Mouse (Mus musculus) embryonic facial prominence, embryonic 13.5 days (tissue): Measurements from ENCODE around the gene Gm10073. TPM values are rescaled to one million over a fixed set of nuclear protein-coding genes. Genes with fewer than 3 reads are reported as not detected.

Experiments
- ATAC-seq: fragments of 200-750 bp; cut with Nextera tagmentation; 2 replicates; pipeline ENCODE4 v1.8.0; 2017; ENCODE audit warnings: low read depth; ENCODE audit not compliant: insufficient number of reproducible peaks, insufficient read depth, low FRiP score, low TSS enrichment
- H3K27ac ChIP-seq: fragments of 300-500 bp; sonication (generic); 2 replicates; pipeline ENCODE4 v1.5.1; 2015; ENCODE audit warnings: moderate library complexity, mild to moderate bottlenecking, inconsistent platforms
- H3K27me3 ChIP-seq: fragments of 300-500 bp; sonication (generic); 2 replicates; pipeline ENCODE4 v1.6.1; 2015; ENCODE audit warnings: mild to moderate bottlenecking, inconsistent platforms
- H3K36me3 ChIP-seq: fragments of 300-500 bp; sonication (generic); 2 replicates; pipeline ENCODE4 v1.6.1; 2015; ENCODE audit warnings: mild to moderate bottlenecking, inconsistent platforms
- H3K4me1 ChIP-seq: fragments of 300-500 bp; sonication (generic); 2 replicates; pipeline ENCODE4 v1.6.1; 2015; ENCODE audit warnings: inconsistent platforms
- H3K4me2 ChIP-seq: fragments of 300-500 bp; sonication (generic); 2 replicates; pipeline ENCODE4 v1.6.1; 2015; ENCODE audit warnings: moderate library complexity, mild to moderate bottlenecking, inconsistent platforms
- H3K4me3 ChIP-seq: fragments of 300-500 bp; sonication (generic); 2 replicates; pipeline ENCODE4 v1.5.1; 2015; ENCODE audit warnings: mild to moderate bottlenecking, inconsistent platforms
- H3K9ac ChIP-seq: fragments of 300-500 bp; sonication (generic); 2 replicates; pipeline ENCODE4 v1.6.1; 2015; ENCODE audit warnings: mild to moderate bottlenecking, inconsistent platforms
- H3K9me3 ChIP-seq: fragments of 300-500 bp; sonication (generic); 2 replicates; pipeline ENCODE4 v1.6.1; 2016; ENCODE audit warnings: inconsistent platforms
- WGBS: fragments of 180-500 bp; shearing (Covaris S2); methylation state at CpG from one replicate; pipeline ENCODE4 v1.1.7; 2015; ENCODE audit warnings: mixed read lengths; 5-methylcytosine and 5-hydroxymethylcytosine counted together
- polyA plus RNA-seq: library from polyadenylated mRNA; unstranded; fragments of >200 nt; fragmentation: Nextera tagmentation; extraction: Ambion mirVana; gene quantifications from 2 replicates; pipeline ENCODE4 v1.2.1, GENCODE M21; 2015

Gene Gm10073
- polyA plus RNA-seq, 1 experiment from 2014 or later = 9.8 TPM

- WGBS = 32% methylated on average over 6 of the region's 6 CpGs
- no peak overlapping the region for H3K27ac ChIP-seq
- no peak for ATAC-seq
Observed at GRCm38 (mm10) chr8:106526725-106527124, 46.5 kb downstream of the Gm10073 start.

More at GRCm38 (mm10) chr8:106526725-106527124, 46.5 kb downstream of the Gm10073 start:
- Histone ChIP-seq H3K9me3 (no peaks in the 10 kb centered on the region), H3K27me3 (no peaks in the 10 kb centered on the region), H3K4me2 (no peak overlapping the region), H3K36me3 (no peaks in the 10 kb centered on the region), H3K9ac (no peak overlapping the region), H3K4me1 (peaks cover 17% of the 10 kb centered on the region; the same call in 1 of the 2 replicates), H3K4me3 (no peak overlapping the region)

Other genes starting within 250 kb of the Gm10073 start
- 13.0 and 19.5 TPM in 2 replicates for gene Smpd3, start 235.5 kb downstream of the Gm10073 start, polyA plus RNA-seq
- 31.0 and 34.2 TPM in 2 replicates for gene Zfp90, start 158.1 kb downstream of the Gm10073 start, polyA plus RNA-seq
- gene 6030452D12Rik, start 72.9 kb downstream of the Gm10073 start, polyA plus RNA-seq = not detected in 2 replicates
- 21.5 and 22.3 TPM in 2 replicates for gene Cdh3, start 62.6 kb downstream of the Gm10073 start, polyA plus RNA-seq
- 37.9 and 44.5 TPM in 2 replicates for gene Cdh1, start 29.9 kb upstream of the Gm10073 start, polyA plus RNA-seq
- gene Tango6, start 109.6 kb upstream of the Gm10073 start, polyA plus RNA-seq = 11.3 and 11.5 TPM in 2 replicates